Mouse (Mus musculus) kidney, adult 11 months (tissue): ENCODE results near the gene Immp2l.

Source experiments
- DNase-seq: peaks from one replicate; pipeline ENCODE4 v3.0.0; 2022

Immp2l gene

GRCm38 (mm10) chr12:41469096-41469801, 445.4 kb downstream of the Immp2l start:
- no peak for DNase-seq

DNA sequence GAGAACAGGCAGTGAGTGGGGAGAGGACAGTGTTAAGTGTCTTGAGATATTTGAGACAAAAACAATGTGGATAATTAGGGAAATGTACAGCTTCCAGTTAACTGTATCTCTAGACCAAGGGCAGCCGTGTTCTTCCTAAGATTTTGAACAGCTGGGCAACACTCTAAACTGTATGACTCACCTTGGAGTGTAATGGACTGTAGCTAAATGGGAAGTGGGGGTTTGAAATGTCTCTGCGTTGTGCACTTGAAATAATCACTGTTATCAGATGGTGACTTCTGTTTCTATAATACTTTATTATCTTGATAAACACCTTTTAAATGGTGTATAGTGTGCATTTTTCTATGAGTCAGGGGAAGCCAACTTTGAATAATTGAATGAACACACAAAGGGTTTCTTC, 457.6 kb downstream of the Immp2l start:
- DNase-seq = no peak

DNA sequence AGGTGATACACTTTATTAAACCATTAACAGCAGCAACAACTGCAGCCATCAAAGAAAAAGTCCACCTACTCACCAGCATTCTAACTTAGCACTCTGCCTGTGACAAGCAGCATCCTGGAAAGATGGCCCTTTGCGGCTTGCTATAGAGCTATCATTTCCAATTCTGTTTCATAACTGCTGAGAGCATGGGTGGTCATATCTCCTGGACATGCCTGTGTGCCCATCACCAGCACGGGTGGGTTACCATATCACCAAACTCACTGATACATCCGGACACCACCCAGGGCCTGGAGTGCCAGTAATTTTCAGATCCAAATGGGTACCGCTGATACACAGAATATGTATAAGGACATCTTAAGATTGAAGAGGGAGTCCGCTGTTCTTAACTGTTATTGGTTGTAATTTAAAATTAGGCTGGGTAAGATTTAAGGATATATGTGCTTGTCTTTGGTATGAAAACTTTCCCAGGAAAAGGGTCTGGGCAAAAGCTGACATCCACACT, 459.3 kb downstream of the Immp2l start:
- DNase-seq = no peak

DNA sequence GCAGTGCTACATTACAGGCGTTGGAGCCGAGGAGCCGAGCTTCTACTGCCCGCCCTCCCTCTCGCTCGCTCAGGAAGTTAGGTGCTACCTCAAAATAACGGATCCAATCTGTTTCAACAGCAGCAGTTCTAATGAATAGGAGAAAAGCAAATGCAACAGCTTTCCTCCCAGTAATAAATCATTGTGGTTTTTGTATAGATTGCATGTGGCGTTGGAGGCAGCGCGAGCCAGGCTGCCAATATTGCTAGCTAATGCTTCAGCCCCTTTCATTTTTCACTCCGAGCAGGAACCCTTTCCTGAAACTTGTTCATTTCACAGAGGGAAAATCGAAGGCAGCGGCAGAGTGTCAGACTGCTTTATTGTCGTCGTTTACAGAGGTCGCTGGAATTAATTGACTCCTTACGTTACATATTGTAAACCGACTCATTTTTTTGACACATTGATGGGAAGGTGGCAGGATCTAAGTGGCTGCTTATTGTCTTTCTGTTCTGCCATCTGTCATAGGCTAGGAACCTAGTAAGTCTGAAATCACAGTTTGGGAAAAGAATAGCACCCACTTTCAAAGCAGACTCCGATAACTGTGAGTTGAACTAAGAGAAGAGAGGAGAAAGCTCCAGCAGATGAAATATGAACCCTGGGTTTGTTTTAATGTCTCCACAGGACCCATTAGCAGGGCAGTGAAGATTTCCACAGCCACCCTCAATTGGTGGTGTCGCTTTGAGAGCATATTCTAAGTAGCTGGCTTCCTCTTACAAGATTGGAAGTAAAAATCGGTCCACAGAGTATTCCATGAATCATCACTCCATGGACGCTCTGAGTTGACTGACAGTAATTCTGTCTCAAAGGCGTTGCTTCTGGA, 459.9 kb downstream of the Immp2l start:
- peak; percentile 1 for DNase-seq

DNA sequence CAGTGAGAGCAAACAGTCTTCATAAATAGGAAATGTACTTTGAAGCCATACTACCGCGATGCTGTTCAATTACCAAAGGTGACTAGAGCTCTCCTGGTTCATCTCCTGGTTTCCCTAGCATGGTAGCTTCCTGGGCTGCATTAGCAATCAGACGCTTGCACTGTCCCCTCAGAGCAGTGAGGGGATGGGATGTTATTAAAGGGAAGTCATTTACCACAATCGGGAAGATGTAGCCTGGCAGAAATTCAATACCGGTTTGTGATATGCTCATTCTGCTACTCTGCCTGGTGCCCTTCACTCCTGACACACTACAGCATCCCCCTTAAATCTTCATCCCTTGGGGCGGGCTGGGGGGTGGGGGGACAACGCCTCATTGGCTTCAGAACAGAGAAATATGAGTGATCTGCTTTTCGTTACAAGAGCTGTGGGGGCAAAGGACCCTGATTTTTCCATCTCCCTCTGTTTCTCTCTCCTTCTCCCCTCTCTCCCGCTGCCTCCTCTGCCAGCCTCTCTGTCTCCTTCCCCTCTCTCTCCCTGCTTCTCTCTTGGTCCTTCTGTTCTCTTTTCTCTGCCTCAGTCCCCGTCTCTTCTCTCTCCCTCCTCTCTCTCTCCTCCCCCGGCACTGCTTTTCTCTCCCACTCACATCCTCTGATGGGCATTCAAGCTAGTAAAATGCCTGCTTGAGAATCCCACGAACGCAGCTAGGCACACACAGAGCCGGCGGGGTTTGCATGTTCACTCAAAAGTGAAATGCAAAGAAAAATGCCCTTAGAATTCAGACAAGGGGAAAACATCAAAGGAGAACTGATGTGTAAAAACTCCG, 461.0 kb downstream of the Immp2l start:
- DNase-seq = no peak

GRCm38 (mm10) chr12:41485512-41486215, 461.8 kb downstream of the Immp2l start:
- DNase-seq = peak; percentile 27

DNA sequence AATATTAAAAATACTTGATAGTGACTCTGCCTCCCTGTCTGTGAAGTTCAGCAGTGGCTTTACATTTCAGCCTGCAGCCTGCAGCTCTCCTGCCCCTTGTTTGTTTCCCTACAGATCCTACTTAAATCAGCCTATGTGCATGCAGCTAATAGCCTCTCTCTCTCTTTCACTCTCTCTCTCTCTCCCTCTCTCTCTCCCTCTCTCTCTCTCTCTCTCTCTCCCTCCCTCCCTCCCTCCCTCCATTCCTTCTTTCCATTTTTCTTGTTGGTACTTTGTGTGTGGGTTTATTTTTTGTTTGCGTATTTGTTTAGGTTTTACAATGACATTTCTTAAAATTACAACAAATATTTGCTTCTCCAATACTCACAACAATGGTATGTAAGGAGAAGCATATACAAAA, 462.4 kb downstream of the Immp2l start, which contains the start of gene Lrrn3:
Gene Lrrn3 (minus strand): TSS at position 101 of the 400 bp plus-strand sequence.
- DNase-seq = no peak

DNA sequence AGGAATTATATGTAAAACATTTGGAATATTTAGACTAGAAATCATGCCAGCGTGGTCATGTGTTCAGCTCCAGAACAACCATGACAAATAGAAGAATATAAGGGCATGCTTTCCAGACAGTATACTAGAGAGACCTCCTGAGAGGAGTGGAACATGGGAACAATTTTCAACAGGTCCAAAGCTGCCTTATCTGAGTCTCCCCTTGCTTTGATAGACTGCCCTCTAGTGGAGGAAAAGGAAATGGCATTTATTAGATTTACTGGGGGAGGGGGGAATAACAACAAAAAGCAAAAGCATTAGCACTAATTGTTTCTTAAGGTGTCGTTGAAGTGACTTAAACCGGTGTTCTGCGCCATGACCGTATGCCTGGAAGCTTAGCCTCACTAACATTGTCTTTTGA, 463.1 kb downstream of the Immp2l start:
- no peak for DNase-seq

GRCm38 (mm10) chr12:41494620-41495019, 470.7 kb downstream of the Immp2l start:
- no peak for DNase-seq

DNA sequence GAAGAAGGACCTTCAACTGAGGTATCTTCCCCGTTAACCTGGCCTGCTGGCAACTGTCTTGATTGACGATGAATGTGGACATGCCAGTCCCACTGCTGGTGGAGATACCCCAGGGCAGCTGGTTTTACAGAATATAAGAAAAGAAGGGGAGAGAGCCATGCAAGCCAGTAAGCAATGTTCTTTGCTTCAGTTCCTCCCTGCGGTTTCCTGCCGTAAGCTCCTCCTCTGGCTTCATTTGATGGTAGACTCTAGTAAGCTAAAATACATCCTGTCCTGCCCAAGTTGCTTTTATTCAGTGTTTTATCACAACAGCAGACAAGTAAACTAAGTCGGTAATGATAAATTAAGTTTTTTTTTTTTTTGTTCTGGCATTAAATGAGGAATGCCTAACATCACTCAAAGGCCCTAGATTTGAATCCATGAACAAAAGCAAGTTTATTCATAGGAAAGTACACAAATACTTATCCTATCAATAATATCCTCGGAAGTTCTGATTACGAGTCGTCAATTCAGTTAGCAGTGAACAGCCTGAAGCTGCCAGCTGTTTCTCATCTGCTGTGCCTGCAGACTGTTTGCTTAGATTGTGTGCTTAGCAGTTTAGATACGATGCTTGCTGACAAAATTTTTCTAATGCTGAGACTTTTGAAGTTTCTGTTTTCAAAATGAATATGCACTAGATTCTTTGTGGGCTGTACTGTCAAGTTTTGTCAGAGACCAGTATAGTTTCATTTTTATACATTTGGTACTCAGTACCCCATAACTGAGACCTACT, 476.3 kb downstream of the Immp2l start:
- DNase-seq = no peak

GRCm38 (mm10) chr12:41508610-41509009, 484.7 kb downstream of the Immp2l start:
- no peak for DNase-seq

GRCm38 (mm10) chr12:41510588-41510987, 486.7 kb downstream of the Immp2l start:
- DNase-seq = no peak

DNA sequence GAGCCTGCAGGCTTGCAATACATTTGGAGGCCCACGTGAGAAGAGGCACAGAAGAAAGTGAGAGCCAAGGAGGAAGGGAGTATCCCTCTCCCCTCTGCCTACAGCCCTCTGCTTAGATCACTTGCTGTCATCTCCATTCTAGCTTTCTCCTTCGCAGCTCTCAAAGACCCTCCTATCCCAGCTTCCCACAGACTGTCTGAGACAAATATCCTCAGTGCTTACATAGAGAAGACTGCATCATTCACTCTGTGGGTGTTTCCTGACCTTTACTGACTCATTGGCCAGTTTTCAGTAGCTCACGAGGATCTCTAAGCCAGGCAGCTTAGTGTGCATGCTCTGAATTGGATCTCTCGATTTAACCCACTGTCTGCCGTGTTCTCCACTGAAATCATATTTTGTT, 495.0 kb downstream of the Immp2l start:
- no peak for DNase-seq

DNA sequence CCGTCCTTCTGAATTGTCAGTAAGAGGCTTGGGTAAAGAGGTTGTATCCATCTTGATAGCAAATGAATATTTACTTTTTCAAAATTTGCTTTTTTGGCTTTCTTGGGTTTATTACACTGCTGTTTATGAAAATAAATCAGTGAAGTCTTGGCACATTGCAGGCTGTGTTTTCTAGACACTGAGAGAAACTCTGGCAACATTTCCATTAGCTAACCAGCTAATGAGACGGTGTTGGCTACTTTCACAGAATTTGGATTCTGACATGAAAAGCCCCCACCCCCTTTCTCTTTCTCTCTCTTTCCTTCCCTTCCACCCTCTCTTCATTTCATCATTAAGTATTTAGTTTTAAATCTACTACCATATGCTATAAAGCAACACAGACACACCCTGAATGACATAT, 496.4 kb downstream of the Immp2l start:
- no peak for DNase-seq

GRCm38 (mm10) chr12:41521671-41522070, 497.8 kb downstream of the Immp2l start:
- no peak for DNase-seq

DNA sequence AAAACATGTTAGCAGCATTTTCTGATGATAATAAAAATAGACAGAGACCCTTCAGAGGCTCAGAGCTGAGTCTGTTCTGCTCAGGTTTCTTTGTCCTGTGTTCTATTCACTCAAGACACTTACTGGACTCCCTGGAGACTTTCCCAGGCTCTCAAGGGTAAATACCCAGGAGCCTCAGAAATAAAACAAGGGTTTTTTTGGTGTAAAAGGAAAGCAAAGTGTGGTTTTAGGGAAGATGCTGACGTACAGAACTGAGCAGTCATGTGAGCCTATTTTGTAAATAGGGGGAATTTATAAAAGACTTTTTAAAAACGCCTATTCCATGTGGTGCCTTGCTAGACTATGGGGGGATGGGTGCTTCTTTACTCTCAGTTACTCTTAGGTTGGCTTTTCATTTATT, 502.8 kb downstream of the Immp2l start:
- DNase-seq = no peak

- no peak for DNase-seq
These were observed 504.5 kb downstream of the Immp2l start for GRCm38 (mm10) chr12:41528410-41528809.

GRCm38 (mm10) chr12:41539989-41540388, 516.1 kb downstream of the Immp2l start:
- no peak for DNase-seq

- DNase-seq = no peak
These were observed 527.7 kb downstream of the Immp2l start for GRCm38 (mm10) chr12:41551578-41551977.

GRCm38 (mm10) chr12:41557832-41558231, 533.9 kb downstream of the Immp2l start:
- DNase-seq = no peak

DNA sequence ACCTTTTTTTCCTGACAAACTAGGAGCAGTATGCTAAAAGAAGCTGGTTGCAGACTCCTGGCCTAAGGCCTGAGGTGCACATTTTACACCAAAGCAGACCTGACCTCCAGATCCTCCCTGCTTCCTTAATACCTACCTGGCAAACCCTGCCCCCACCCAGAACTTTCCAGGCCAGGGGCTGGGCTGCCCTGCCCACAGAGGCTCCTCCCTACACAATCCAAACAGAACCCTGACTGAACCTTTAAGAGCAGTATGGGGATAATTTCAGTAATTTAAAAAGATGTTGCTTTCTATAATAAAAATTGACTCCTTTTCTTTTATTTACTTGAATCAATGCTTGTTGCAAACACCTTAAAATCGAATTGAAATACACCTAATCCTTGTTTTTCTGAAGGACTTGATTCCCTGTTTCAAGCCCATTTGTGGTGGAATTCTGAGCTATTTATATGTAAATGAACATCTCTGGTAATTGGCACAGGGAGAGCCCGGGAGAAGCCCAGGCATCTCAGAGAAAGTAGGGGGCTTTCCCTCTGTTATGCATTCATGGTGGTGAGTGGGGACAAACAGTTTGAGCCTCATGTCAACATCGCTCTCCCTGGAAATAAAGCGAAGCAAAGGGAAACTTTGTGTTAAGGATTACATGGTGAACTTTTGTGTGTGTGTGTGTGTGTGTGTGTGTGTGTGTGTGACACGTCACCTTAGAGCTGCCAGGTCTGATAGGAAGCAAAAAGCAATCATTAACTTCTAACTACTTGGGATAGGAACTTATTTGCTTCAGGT, 535.3 kb downstream of the Immp2l start:
- peak; percentile 12 for DNase-seq
